Mouse (Mus musculus): Measurements from ENCODE around the gene Crabp2. TPM values are rescaled to one million over a fixed set of nuclear protein-coding genes. Genes with fewer than 3 reads are reported as not detected.

The Crabp2 gene
- polyA plus RNA-seq, 1 experiment from 2014 or later: 10.3 TPM

GRCm38 (mm10) chr3:87984094-87984493 lies 35.6 kb downstream of the Crabp2 start:
- ATAC-seq (ENCODE audit: insufficient read depth): no peak
- H3K4me1 ChIP-seq (ENCODE audit: insufficient read depth): peaks cover 48% of the 10 kb centered on the region
- no peak overlapping the region for H3K9ac ChIP-seq

DNA sequence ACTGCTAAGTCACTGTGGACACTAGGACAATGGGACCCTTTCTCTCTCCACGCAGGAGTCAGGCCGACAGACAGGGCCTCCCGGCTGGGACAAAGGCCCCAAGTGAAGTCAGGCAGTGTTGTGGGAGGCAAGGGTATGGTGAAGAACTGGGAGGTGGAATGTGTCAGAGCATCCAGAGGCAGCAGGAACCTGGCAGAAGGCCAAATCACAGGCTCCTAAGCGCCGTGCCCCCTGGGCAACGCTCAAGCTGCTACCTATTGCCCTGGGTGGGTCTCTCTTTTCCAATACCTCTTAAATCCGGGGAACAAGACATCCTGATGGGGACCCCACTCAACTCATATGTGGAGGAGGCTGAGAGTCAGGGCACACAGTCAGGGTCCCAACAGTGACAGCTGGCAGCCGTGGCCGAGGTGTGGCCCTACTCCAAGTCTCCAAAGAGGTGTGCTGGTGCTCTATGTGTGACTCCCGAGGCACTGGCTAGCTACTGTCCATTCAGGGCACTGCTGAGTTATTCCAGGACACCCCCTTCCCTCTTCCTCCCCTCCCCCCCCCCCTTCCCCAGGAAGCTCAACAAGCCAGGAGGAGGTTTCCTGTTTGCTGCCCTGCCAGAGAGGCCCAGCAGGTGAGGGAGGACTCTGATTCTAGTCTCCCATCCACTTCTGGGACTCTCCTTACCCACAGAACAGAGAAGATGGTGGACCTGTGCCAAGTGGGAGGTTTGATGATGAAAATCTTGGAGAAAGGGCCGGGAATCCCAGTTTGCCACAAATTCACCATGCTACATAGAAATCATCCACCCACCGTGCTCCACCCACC lies 37.2 kb downstream of the Crabp2 start:
- Histone ChIP-seq H3K36me3 (ENCODE audit: insufficient read depth) (no peaks in the 10 kb centered on the region), H3K4me1 (ENCODE audit: insufficient read depth) (peaks cover 48% of the 10 kb centered on the region), H3K9ac (no peak overlapping the region; the same call in 1 of the 2 replicates), H3K27me3 (ENCODE audit: insufficient read depth, low read length) (peaks cover 22% of the 10 kb centered on the region), H3K9me3 (ENCODE audit: low read depth, low read length) (no peaks in the 10 kb centered on the region), H3K4me2 (peak overlapping the region; percentile 31), H3K4me3 (ENCODE audit: low read depth, low read length) (no peak overlapping the region), H3K27ac (ENCODE audit: low read depth) (peak overlapping the region; percentile 78)
- peak; percentile 76 for DNase-seq
- 19% methylated on average over 12 of the region's 12 CpGs for WGBS
- TF ChIP-seq CTCF (IDR thresholded peaks at IDR 0.05; ENCODE audit: low read depth): no peak
- no peak for ATAC-seq (ENCODE audit: insufficient read depth)

More at GRCm38 (mm10) chr3:87984094-87984493, 35.6 kb downstream of the Crabp2 start:
- peak overlapping the region; percentile 99; the same call in 1 of the 2 replicates for H3K27ac ChIP-seq (ENCODE audit: low read depth)
- H3K27me3 ChIP-seq (ENCODE audit: insufficient read depth, low read length): peaks cover 6% of the 10 kb centered on the region; the same call in 1 of the 2 replicates
- no peak overlapping the region for H3K4me2 ChIP-seq
- WGBS: 33% methylated on average over 3 of the region's 3 CpGs
- no peak for DNase-seq
- H3K4me3 ChIP-seq (ENCODE audit: low read depth, low read length): no peak overlapping the region
- H3K36me3 ChIP-seq (ENCODE audit: insufficient read depth): no peaks in the 10 kb centered on the region
- TF ChIP-seq CTCF (IDR thresholded peaks at IDR 0.05; ENCODE audit: low read depth): no peak
- no peaks in the 10 kb centered on the region for H3K9me3 ChIP-seq (ENCODE audit: low read depth, low read length)

- Histone ChIP-seq H3K27ac (ENCODE audit: low read depth) (peak overlapping the region; percentile 78; the same call in 1 of the 2 replicates), H3K4me1 (ENCODE audit: insufficient read depth) (peaks cover 42% of the 10 kb centered on the region), H3K9ac (peak overlapping the region; percentile 24; the same call in 1 of the 2 replicates)
Measured at GRCm38 (mm10) chr3:87986868-87987267, 38.4 kb downstream of the Crabp2 start.

DNA sequence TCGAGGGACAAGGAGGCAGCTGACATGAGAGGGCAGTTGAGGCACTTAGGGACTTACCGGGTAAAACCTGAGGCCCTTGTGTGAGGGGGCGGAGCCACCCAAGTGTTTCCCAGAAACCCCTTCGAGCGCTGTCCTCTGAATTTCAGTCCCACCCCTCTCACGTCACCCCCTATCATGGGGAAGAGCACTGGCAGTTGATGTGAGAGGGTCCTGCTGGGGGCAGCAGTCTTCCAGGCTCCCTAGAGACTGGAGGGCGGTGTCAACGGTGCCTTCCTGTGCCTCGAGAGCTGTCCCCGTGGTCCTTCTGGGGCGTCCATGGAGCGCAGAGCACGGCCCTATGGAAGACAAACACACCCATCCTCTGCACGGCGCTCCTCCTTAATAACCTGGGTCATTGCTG lies 39.2 kb downstream of the Crabp2 start:
- Histone ChIP-seq H3K4me2 (peak overlapping the region; percentile 71), H3K9me3 (ENCODE audit: low read depth, low read length) (no peaks in the 10 kb centered on the region), H3K9ac (peak overlapping the region; percentile 24), H3K27me3 (ENCODE audit: insufficient read depth, low read length) (peaks cover 32% of the 10 kb centered on the region), H3K36me3 (ENCODE audit: insufficient read depth) (no peaks in the 10 kb centered on the region), H3K4me3 (ENCODE audit: low read depth, low read length) (peak overlapping the region; percentile 30), H3K27ac (ENCODE audit: low read depth) (no peak overlapping the region), H3K4me1 (ENCODE audit: insufficient read depth) (peaks cover 34% of the 10 kb centered on the region)
- TF ChIP-seq CTCF (IDR thresholded peaks at IDR 0.05; ENCODE audit: low read depth): peak; percentile 30
- 0% methylated on average over 15 of the region's 15 CpGs for WGBS
- DNase-seq: peak; percentile 89
- peak; percentile 31 for ATAC-seq (ENCODE audit: insufficient read depth)

More at GRCm38 (mm10) chr3:87986868-87987267, 38.4 kb downstream of the Crabp2 start:
- Histone ChIP-seq H3K36me3 (ENCODE audit: insufficient read depth) (no peaks in the 10 kb centered on the region), H3K4me3 (ENCODE audit: low read depth, low read length) (peak overlapping the region; percentile 30), H3K4me2 (peak overlapping the region; percentile 71), H3K27me3 (ENCODE audit: insufficient read depth, low read length) (peaks cover 29% of the 10 kb centered on the region), H3K9me3 (ENCODE audit: low read depth, low read length) (no peaks in the 10 kb centered on the region)
- WGBS: under 1% methylated on average over 17 of the region's 17 CpGs
- DNase-seq (peak; percentile 100), ATAC-seq (ENCODE audit: insufficient read depth) (peak; percentile 59)
- TF ChIP-seq CTCF (IDR thresholded peaks at IDR 0.05; ENCODE audit: low read depth): peak; percentile 100

DNA sequence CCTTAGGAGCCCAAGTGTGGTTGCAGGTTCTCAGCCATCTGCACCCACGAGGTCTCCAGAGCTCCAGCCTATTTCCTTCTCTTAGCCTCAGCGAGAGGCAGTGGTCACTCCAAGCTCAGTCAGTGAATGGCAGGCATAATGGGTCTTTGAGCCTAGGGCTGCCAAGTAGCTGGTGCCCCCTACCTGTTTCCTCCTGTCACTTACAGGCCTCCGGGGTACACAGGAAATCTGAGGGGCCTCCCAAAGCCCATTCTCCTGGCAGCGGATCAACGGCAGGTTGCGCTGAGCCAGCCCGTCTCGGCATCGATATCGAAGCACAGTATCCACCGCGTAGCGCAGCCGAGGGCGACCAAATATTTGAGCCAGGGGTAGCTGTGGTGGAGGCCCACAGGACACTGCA lies 39.6 kb downstream of the Crabp2 start:
- WGBS: 8% methylated on average over 15 of the region's 15 CpGs
- Histone ChIP-seq H3K27ac (ENCODE audit: low read depth) (no peak overlapping the region), H3K9ac (peak overlapping the region; percentile 24), H3K9me3 (ENCODE audit: low read depth, low read length) (no peaks in the 10 kb centered on the region), H3K4me3 (ENCODE audit: low read depth, low read length) (peak overlapping the region; percentile 30), H3K27me3 (ENCODE audit: insufficient read depth, low read length) (peaks cover 36% of the 10 kb centered on the region), H3K36me3 (ENCODE audit: insufficient read depth) (no peaks in the 10 kb centered on the region), H3K4me1 (ENCODE audit: insufficient read depth) (peaks cover 30% of the 10 kb centered on the region), H3K4me2 (peak overlapping the region; percentile 71)
- peak; percentile 1; the same call in 1 of the 2 replicates for ATAC-seq (ENCODE audit: insufficient read depth)
- no peak for DNase-seq
- TF ChIP-seq CTCF (IDR thresholded peaks at IDR 0.05; ENCODE audit: low read depth): peak; percentile 31

GRCm38 (mm10) chr3:87989935-87990334 lies 41.5 kb downstream of the Crabp2 start:
- Histone ChIP-seq H3K27ac (ENCODE audit: low read depth) (no peak overlapping the region), H3K9me3 (ENCODE audit: low read depth, low read length) (no peaks in the 10 kb centered on the region), H3K4me3 (ENCODE audit: low read depth, low read length) (no peak overlapping the region), H3K27me3 (ENCODE audit: insufficient read depth, low read length) (peaks cover 52% of the 10 kb centered on the region), H3K9ac (no peak overlapping the region), H3K4me1 (ENCODE audit: insufficient read depth) (peaks cover 15% of the 10 kb centered on the region), H3K4me2 (no peak overlapping the region), H3K36me3 (ENCODE audit: insufficient read depth) (no peaks in the 10 kb centered on the region)
- WGBS: 25% methylated on average over 10 of the region's 10 CpGs
- ATAC-seq (ENCODE audit: insufficient read depth) (no peak), DNase-seq (no peak)
- no peak for TF ChIP-seq CTCF (IDR thresholded peaks at IDR 0.05; ENCODE audit: low read depth)

DNA sequence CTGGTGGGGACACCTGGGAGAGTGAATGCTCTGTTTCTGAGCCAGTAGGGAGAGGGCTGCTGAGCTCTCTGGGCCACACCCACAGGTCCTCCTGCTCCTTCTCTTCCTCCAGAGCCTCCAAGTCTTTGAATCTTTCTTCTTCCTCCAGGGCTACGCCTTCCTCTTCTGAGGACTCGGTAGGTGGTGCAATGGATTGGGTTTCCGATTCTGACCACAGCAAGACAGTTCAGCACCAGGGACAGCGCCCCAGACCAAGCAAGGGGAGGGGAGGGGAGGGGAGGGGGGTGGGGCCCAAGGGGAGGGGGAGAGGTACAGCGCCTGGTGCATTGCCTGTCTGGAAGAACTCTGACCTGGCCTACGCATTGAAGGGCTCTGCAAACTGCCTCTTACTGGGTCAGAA lies 45.0 kb downstream of the Crabp2 start:
- WGBS: 3% methylated on average over 5 of the region's 6 CpGs
- Histone ChIP-seq H3K4me1 (ENCODE audit: insufficient read depth) (no peaks in the 10 kb centered on the region), H3K4me3 (ENCODE audit: low read depth, low read length) (no peak overlapping the region), H3K9me3 (ENCODE audit: low read depth, low read length) (no peaks in the 10 kb centered on the region), H3K36me3 (ENCODE audit: insufficient read depth) (no peaks in the 10 kb centered on the region), H3K4me2 (no peak overlapping the region), H3K27ac (ENCODE audit: low read depth) (no peak overlapping the region), H3K27me3 (ENCODE audit: insufficient read depth, low read length) (peaks cover 86% of the 10 kb centered on the region), H3K9ac (no peak overlapping the region)
- DNase-seq (peak; percentile 82), ATAC-seq (ENCODE audit: insufficient read depth) (no peak)
- no peak for TF ChIP-seq CTCF (IDR thresholded peaks at IDR 0.05; ENCODE audit: low read depth)
